Comparison of ENCODE assay signal across 36 mouse cellular contexts in the genomic region with DNA sequence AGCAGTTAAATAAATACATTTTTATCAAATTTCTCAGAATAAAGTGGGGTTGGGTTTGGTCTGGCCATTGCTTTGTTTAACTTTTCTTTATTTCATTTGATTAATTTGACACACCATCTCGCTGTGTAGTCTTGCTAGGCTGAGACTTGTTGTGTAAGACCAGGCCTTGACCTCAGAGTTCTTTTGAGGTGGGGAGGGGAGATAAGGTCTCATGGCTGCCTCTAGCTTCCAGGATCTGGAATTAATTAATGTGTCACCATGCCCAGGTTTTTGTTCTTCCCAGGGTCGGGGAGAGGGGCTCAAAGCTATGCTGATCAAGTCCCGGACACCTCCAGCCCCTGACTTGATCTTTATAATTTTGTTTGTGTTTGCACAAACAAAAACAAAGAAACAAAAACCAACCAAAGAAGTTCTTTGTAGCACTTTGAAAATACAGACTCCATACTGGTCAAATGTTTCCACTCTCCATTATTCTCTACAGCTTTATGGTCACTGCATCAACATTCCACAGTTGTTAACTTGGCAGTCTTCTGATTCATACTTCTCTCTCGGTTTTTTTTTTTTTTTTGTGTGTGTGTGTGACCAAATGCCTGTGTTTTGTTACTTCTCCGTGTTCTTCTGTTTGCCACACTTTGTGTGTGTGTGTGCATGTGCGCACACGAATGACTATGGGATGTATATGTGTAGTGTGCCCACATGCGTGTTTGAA. TPM values are rescaled to one million over a fixed set of nuclear protein-coding genes. Genes with fewer than 3 reads are reported as not detected.
A peak's percentile ranks its signal among the peaks of the same experiment; 100 is the strongest.
DNase-seq lines count a peak whose midpoint lies in the region; ATAC-seq and TF ChIP-seq lines count a peak whose summit lies in the region.
"Had no signal": no experiment of that assay in that cellular context is flagged by ENCODE, and none has a peak within 500 bp of the region (broad histone marks: within the 10 kb centered on the region; RNA-seq: fewer than 3 reads in every experiment).

No protein-coding gene starts in this region.

- no peak for ATAC-seq in lung, embryonic 14.5 days (ENCODE audit: insufficient read depth)
- ATAC-seq in stomach, postnatal 0 days (ENCODE audit: low FRiP score, low TSS enrichment): peak; percentile 32; the same call in 1 of the 2 replicates
- ATAC-seq in megakaryocyte-erythroid progenitor cell, adult 5-6 weeks (replicated peaks; ENCODE audit: low FRiP score, low TSS enrichment, poor library complexity, severe bottlenecking): no peak
- ATAC-seq: inflammation-experienced regulatory T-cells, adult 6 months had no signal

- H3K27me3 ChIP-seq in lung, embryonic 14.5 days (ENCODE audit: insufficient read depth, low read length): no peaks in the 10 kb centered on the region
- H3K27me3 ChIP-seq in embryonic facial prominence, embryonic 10.5 days (replicated peaks; ENCODE audit: low read depth, poor library complexity, severe bottlenecking): no peaks in the 10 kb centered on the region
- H3K27me3 ChIP-seq in stomach, postnatal 0 days (ENCODE audit: control insufficient read depth, insufficient read depth, low read length): no peaks in the 10 kb centered on the region
- H3K27me3 ChIP-seq: embryonic facial prominence, embryonic 12.5 days; forebrain, embryonic 12.5 days; hindbrain, embryonic 13.5 days; stomach, embryonic 15.5 days had no signal

- DNase-seq in adrenal gland, adult 2 months: peak; percentile 5
- DNase-seq in adrenal gland, postnatal 4 days (ENCODE audit: low spot score in 2 of 2): no peak
- peak; percentile 8 for DNase-seq in lung, embryonic 14.5 days
- DNase-seq in lung, postnatal 25 days (ENCODE audit: low spot score): no peak
- peak; percentile 24 for DNase-seq in embryonic facial prominence, embryonic 10.5 days (ENCODE audit: low spot score)
- DNase-seq in stomach, postnatal 0 days (ENCODE audit: low spot score): no peak
- no peak for DNase-seq in testis, postnatal 10 days (ENCODE audit: low spot score)
- DNase-seq: cerebellum, adult 18-20 months; cerebellum, postnatal 25 days; heart, postnatal 36 days; kidney, adult 2 months; left cerebral cortex, postnatal 4 days; lung, postnatal 14 days; midbrain, embryonic 14.5 days; retina, postnatal 1 day; right cerebral cortex, postnatal 25 days; thymus, adult 2 months had no signal

- H3K4me1 ChIP-seq in lung, embryonic 14.5 days (ENCODE audit: insufficient read depth): no peaks in the 10 kb centered on the region
- peaks cover 13% of the 10 kb centered on the region for H3K4me1 ChIP-seq in embryonic facial prominence, embryonic 10.5 days
- H3K4me1 ChIP-seq in stomach, postnatal 0 days (replicated peaks; ENCODE audit: control insufficient read depth, insufficient read depth): no peaks in the 10 kb centered on the region
- H3K4me1 ChIP-seq: stomach, embryonic 15.5 days had no signal

- no peak overlapping the region for H3K4me2 ChIP-seq in lung, embryonic 14.5 days
- no peak overlapping the region for H3K4me2 ChIP-seq in stomach, postnatal 0 days (replicated peaks; ENCODE audit: low read depth)
- H3K4me2 ChIP-seq: embryonic facial prominence, embryonic 12.5 days; forebrain, embryonic 12.5 days; hindbrain, embryonic 13.5 days; stomach, embryonic 15.5 days had no signal

- TF ChIP-seq CTCF in lung, embryonic 14.5 days (IDR thresholded peaks at IDR 0.05; ENCODE audit: low read depth): no peak
- TF ChIP-seq CTCF in stomach, postnatal 0 days (IDR thresholded peaks at IDR 0.05; ENCODE audit: low read depth): no peak

- no peak overlapping the region for H3K27ac ChIP-seq in lung, embryonic 14.5 days (ENCODE audit: low read depth)
- H3K27ac ChIP-seq in embryonic facial prominence, embryonic 10.5 days (replicated peaks): peak overlapping the region; percentile 54
- H3K27ac ChIP-seq in stomach, postnatal 0 days (replicated peaks): no peak overlapping the region
- H3K27ac ChIP-seq: embryonic facial prominence, embryonic 12.5 days; forebrain, embryonic 12.5 days; hindbrain, embryonic 13.5 days; left cerebral cortex, adult 2 months; stomach, embryonic 15.5 days had no signal

- H3K9ac ChIP-seq in lung, embryonic 14.5 days: no peak overlapping the region
- no peak overlapping the region for H3K9ac ChIP-seq in stomach, postnatal 0 days (ENCODE audit: low read length)
- H3K9ac ChIP-seq: embryonic facial prominence, embryonic 12.5 days; forebrain, embryonic 12.5 days; hindbrain, embryonic 13.5 days; stomach, embryonic 15.5 days had no signal

- WGBS in lung, embryonic 14.5 days: 58% methylated on average over 8 of the region's 8 CpGs
- 64% methylated on average over 8 of the region's 8 CpGs for WGBS in embryonic facial prominence, embryonic 10.5 days
- WGBS in stomach, postnatal 0 days: 48% methylated on average over 8 of the region's 8 CpGs

- no peak overlapping the region for H3K4me3 ChIP-seq in lung, embryonic 14.5 days (ENCODE audit: low read depth, low read length)
- H3K4me3 ChIP-seq in embryonic facial prominence, embryonic 10.5 days: no peak overlapping the region
- no peak overlapping the region for H3K4me3 ChIP-seq in stomach, postnatal 0 days (ENCODE audit: low read depth, low read length)
- H3K4me3 ChIP-seq: embryonic facial prominence, embryonic 12.5 days; erythroblast, embryonic 14.5 days; forebrain, embryonic 12.5 days; hindbrain, embryonic 13.5 days; left cerebral cortex, adult 2 months; megakaryocyte, embryonic 14.5 days; stomach, embryonic 15.5 days had no signal

- H3K36me3 ChIP-seq in lung, embryonic 14.5 days (ENCODE audit: insufficient read depth): no peaks in the 10 kb centered on the region
- H3K36me3 ChIP-seq in embryonic facial prominence, embryonic 10.5 days (replicated peaks): no peaks in the 10 kb centered on the region
- no peaks in the 10 kb centered on the region for H3K36me3 ChIP-seq in stomach, postnatal 0 days (ENCODE audit: control insufficient read depth, insufficient read depth, low read length)
- H3K36me3 ChIP-seq: embryonic facial prominence, embryonic 12.5 days; forebrain, embryonic 12.5 days; hindbrain, embryonic 13.5 days; stomach, embryonic 15.5 days had no signal

- H3K9me3 ChIP-seq in lung, embryonic 14.5 days (ENCODE audit: low read depth, low read length): no peaks in the 10 kb centered on the region
- H3K9me3 ChIP-seq in embryonic facial prominence, embryonic 10.5 days: no peaks in the 10 kb centered on the region
- H3K9me3 ChIP-seq in stomach, postnatal 0 days (ENCODE audit: control insufficient read depth, low read length): no peaks in the 10 kb centered on the region
- H3K9me3 ChIP-seq: embryonic facial prominence, embryonic 12.5 days; forebrain, embryonic 12.5 days; hindbrain, embryonic 13.5 days; megakaryocyte, embryonic 14.5 days; stomach, embryonic 15.5 days had no signal

- TF ChIP-seq EP300 in stomach, postnatal 0 days (optimal IDR thresholded peaks at IDR 0.05): no peak

RNA-seq across cellular contexts. Expression of a gene that starts 22.0 kb away (rescaled TPM):
- total RNA-seq in adrenal gland, adult 2 months (2021): not detected
- not detected in 2 replicates for polyA plus RNA-seq in adrenal gland, adult 2 months (2012; rRNA removed)
- not detected for total RNA-seq in adrenal gland, postnatal 4 days (2021)
- 0.09 TPM in 1 of 2 replicates, not detected in the other for polyA plus RNA-seq in lung, embryonic 14.5 days (2014; fragmentation: Nextera tagmentation; extraction: Ambion mirVana)
- polyA plus RNA-seq in embryonic facial prominence, embryonic 10.5 days (2016; fragmentation: Nextera tagmentation; extraction: Ambion mirVana): 0.14 TPM in 1 of 2 replicates, not detected in the other
- 0.04 TPM in 1 of 2 replicates, not detected in the other for polyA plus RNA-seq in stomach, postnatal 0 days (2015; fragmentation: Nextera tagmentation; extraction: Ambion mirVana)
- total RNA-seq in megakaryocyte-erythroid progenitor cell, adult 5-6 weeks (2014; fragmentation: Nextera tagmentation): not detected in 2 replicates
- not detected in 2 replicates for total RNA-seq in megakaryocyte-erythroid progenitor cell, adult 5-6 weeks (2017)
- total RNA-seq: adrenal gland, adult 18-20 months; gastrocnemius, adult 18-20 months; gastrocnemius, postnatal 4 days; heart, adult 8-10 months; heart, postnatal 36 days; layer of hippocampus, postnatal 10 days; left cerebral cortex, adult 2 months; liver, adult 2 months had no signal
- polyA plus RNA-seq: embryonic facial prominence, embryonic 12.5 days; erythroblast, embryonic 14.5 days; forebrain, embryonic 12.5 days; heart, embryonic 14.5 days; kidney, adult 2 months; liver, adult 2 months; liver, embryonic 16.5 days; neural tube, embryonic 11.5 days had no signal

RNA-seq across cellular contexts. Expression of a gene that starts 26.0 kb away (rescaled TPM):
- 10 to 100 TPM; 15.5 to 22.6 TPM for total RNA-seq in adrenal gland, adult 2 months (2021)
- 38.2 and 38.8 TPM in 2 replicates for polyA plus RNA-seq in adrenal gland, adult 2 months (2012; rRNA removed)
- 10 to 100 TPM; 42.8 to 44.2 TPM for total RNA-seq in adrenal gland, postnatal 4 days (2021)
- 4.5 and 5.5 TPM in 2 replicates for polyA plus RNA-seq in lung, embryonic 14.5 days (2014; fragmentation: Nextera tagmentation; extraction: Ambion mirVana)
- polyA plus RNA-seq in embryonic facial prominence, embryonic 10.5 days (2016; fragmentation: Nextera tagmentation; extraction: Ambion mirVana): 0.59 and 0.62 TPM in 2 replicates
- polyA plus RNA-seq in stomach, postnatal 0 days (2015; fragmentation: Nextera tagmentation; extraction: Ambion mirVana): 219 and 276 TPM in 2 replicates
- total RNA-seq in megakaryocyte-erythroid progenitor cell, adult 5-6 weeks (2014; fragmentation: Nextera tagmentation): not detected in 2 replicates
- not detected in 2 replicates for total RNA-seq in megakaryocyte-erythroid progenitor cell, adult 5-6 weeks (2017)
- polyA plus RNA-seq: erythroblast, embryonic 14.5 days; inflammation-experienced regulatory T-cells, adult 6 months; liver, adult 2 months had no signal

RNA-seq across cellular contexts. Expression of a gene that starts 33.1 kb away (rescaled TPM):
- total RNA-seq in adrenal gland, adult 2 months (2021): not detected
- 0.09 TPM in 1 of 2 replicates, not detected in the other for polyA plus RNA-seq in adrenal gland, adult 2 months (2012; rRNA removed)
- 10 to 100 TPM in 1 of 2 experiments, 1 to 10 TPM in 1; 6.8 to 11.4 TPM for total RNA-seq in adrenal gland, postnatal 4 days (2021)
- polyA plus RNA-seq in lung, embryonic 14.5 days (2014; fragmentation: Nextera tagmentation; extraction: Ambion mirVana): 15.9 and 21.6 TPM in 2 replicates
- 35.9 and 40.3 TPM in 2 replicates for polyA plus RNA-seq in embryonic facial prominence, embryonic 10.5 days (2016; fragmentation: Nextera tagmentation; extraction: Ambion mirVana)
- polyA plus RNA-seq in stomach, postnatal 0 days (2015; fragmentation: Nextera tagmentation; extraction: Ambion mirVana): 1.7 and 2.4 TPM in 2 replicates
- total RNA-seq in megakaryocyte-erythroid progenitor cell, adult 5-6 weeks (2014; fragmentation: Nextera tagmentation): not detected in 2 replicates
- total RNA-seq in megakaryocyte-erythroid progenitor cell, adult 5-6 weeks (2017): not detected in 2 replicates
- total RNA-seq: liver, adult 2 months had no signal
- polyA plus RNA-seq: erythroblast, embryonic 14.5 days; liver, adult 2 months; spleen, adult 2 months had no signal

Comparison
In these comparisons a context has a peak if more than half of its experiments do, and no peak if none do; other contexts are left out.
1. DNase-seq: peak in adrenal gland, adult 2 months (single experiment), lung, embryonic 14.5 days (single experiment) and embryonic facial prominence, embryonic 10.5 days (single experiment); none in adrenal gland, postnatal 4 days (0 of 2), lung, postnatal 25 days (single experiment), stomach, postnatal 0 days (single experiment) and testis, postnatal 10 days (single experiment).